Mouse (Mus musculus) forebrain, postnatal 0 days (tissue): ENCODE data around the gene Shoc2. TPM values are rescaled to one million over a fixed set of nuclear protein-coding genes. Genes with fewer than 3 reads are reported as not detected.
"Not testable (repeated sequence)": the region's sequence is repeated elsewhere in the genome, so short reads cannot be mapped to it uniquely, and the experiment has no call there.

Experiments used
- ATAC-seq: fragments of 200-750 bp; cut with Nextera tagmentation; 2 replicates; pipeline ENCODE4 v1.8.0; 2017; ENCODE audit warnings: mild to moderate bottlenecking, moderate library complexity
- DNase-seq: peaks from one replicate; pipeline ENCODE4 v3.0.0-alpha.2; 2015
- H3K27ac ChIP-seq: fragments of 300-500 bp; sonication (generic); 2 replicates; pipeline ENCODE4 v1.5.1; 2014; ENCODE audit warnings: low read depth, mild to moderate bottlenecking, antibody characterized with exemption, low read length, moderate library complexity, mixed read lengths
- H3K27me3 ChIP-seq: fragments of 300-500 bp; sonication (generic); 2 replicates; pipeline ENCODE4 v1.6.1; 2014; ENCODE audit warnings: mild to moderate bottlenecking, low read length, mixed read lengths; ENCODE audit not compliant: insufficient read depth
- H3K36me3 ChIP-seq: fragments of 300-500 bp; sonication (generic); 2 replicates; pipeline ENCODE4 v1.6.1; 2014; ENCODE audit warnings: mild to moderate bottlenecking, moderate library complexity; ENCODE audit not compliant: insufficient read depth
- H3K4me1 ChIP-seq: fragments of 300-500 bp; sonication (generic); 2 replicates; pipeline ENCODE4 v1.6.1; 2014; ENCODE audit warnings: antibody characterized with exemption; ENCODE audit not compliant: insufficient read depth
- H3K4me2 ChIP-seq: fragments of 300-500 bp; sonication (generic); 2 replicates; pipeline ENCODE4 v1.6.1; 2014; ENCODE audit warnings: low read depth, mild to moderate bottlenecking, moderate library complexity
- H3K4me3 ChIP-seq: fragments of 300-500 bp; sonication (generic); 2 replicates; pipeline ENCODE4 v1.5.1; 2014; ENCODE audit warnings: low read depth, low read length, mixed read lengths
- H3K9ac ChIP-seq: fragments of 300-500 bp; sonication (generic); 2 replicates; pipeline ENCODE4 v1.6.1; 2014; ENCODE audit warnings: mild to moderate bottlenecking
- H3K9me3 ChIP-seq: fragments of 300-500 bp; sonication (generic); 2 replicates; pipeline ENCODE4 v1.6.1; 2016; ENCODE audit warnings: low read length
- CTCF ChIP-seq: sonication (generic); IDR thresholded peaks from 2 replicates; pipeline ENCODE4 v1.5.1; 2016; ENCODE audit warnings: antibody characterized with exemption, control low read depth, low read depth
- WGBS: fragments of 180-500 bp; shearing (Covaris S2); extraction: QIAGEN DNeasy Blood & Tissue Kit; methylation state at CpG from one replicate; pipeline ENCODE4 v1.1.7; 2014; 5-methylcytosine and 5-hydroxymethylcytosine counted together
- polyA plus RNA-seq: library from polyadenylated mRNA; unstranded; fragments of >200 nt; fragmentation: Nextera tagmentation; extraction: Ambion mirVana; gene quantifications from 2 replicates; pipeline ENCODE4 v1.2.1, GENCODE M21; 2015
- total RNA-seq: library from RNA; depleted of rRNA; stranded (reverse); fragments of >200 nt; gene quantifications from 2 replicates; pipeline ENCODE4 v1.2.3, GENCODE M21; 2014

The Shoc2 gene
- total and polyA plus RNA-seq, 2 experiments from 2014 or later = 49.6 to 83.3 TPM

GRCm38 (mm10) chr19:53901931-53902738 lies 42.0 kb upstream of the Shoc2 start:
- DNase-seq = no peak
- WGBS = 59% methylated on average over 15 of the region's 15 CpGs
- no peaks in the 10 kb centered on the region for H3K27me3 ChIP-seq

DNA sequence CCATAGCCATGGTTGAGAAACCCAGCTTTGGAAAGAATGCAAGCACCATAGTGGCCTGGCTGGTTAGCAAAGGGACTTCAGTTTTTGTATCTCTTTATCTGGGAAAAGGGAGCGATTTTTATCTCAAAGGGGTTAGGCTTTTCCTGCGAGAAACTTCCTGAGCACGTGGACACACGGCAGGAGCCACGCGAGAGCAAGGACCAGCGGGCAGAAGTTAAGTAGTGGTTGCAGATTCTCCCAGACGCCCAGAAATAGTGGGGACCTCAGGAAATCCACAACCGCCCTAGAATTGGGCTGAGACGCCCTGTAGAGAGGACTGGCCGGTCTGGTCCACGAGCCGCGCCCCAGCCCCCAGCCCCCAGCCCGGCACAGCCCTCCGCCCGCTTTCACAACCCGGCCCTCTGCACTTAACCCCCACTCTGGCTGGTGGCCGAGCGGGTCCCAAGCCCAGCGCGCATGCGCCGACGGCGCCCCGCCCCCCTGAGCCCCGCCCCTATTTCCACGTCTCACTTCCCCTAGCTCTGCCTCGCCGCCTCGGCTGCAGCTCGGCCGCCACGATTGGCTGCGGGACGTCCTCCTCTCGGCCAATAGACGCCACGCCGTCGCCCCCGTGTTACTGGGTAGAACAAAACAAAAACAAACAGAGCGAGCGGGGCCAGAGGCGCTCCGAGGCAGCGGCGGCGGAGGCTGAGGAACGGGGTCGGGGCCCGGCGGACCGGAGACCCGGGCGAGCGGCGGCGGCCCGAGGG lies 41.2 kb upstream of the Shoc2 start:
- H3K4me1 ChIP-seq = peaks cover 15% of the 10 kb centered on the region
- no peaks in the 10 kb centered on the region for H3K27me3 ChIP-seq
- H3K4me3 ChIP-seq = peak overlapping the region; percentile 94
- peak overlapping the region; percentile 91 for H3K27ac ChIP-seq
- peak overlapping the region; percentile 81 for H3K4me2 ChIP-seq
- H3K9me3 ChIP-seq = no peaks in the 10 kb centered on the region
- ATAC-seq (peak; percentile 98), DNase-seq (peak; percentile 99)
- no peak for TF ChIP-seq CTCF
- no peaks in the 10 kb centered on the region for H3K36me3 ChIP-seq
- H3K9ac ChIP-seq = peak overlapping the region; percentile 84
- WGBS = 1% methylated on average over 59 of the region's 61 CpGs

More at GRCm38 (mm10) chr19:53901931-53902738, 42.0 kb upstream of the Shoc2 start:
- peak overlapping the region; percentile 91 for H3K27ac ChIP-seq
- no peaks in the 10 kb centered on the region for H3K9me3 ChIP-seq
- H3K36me3 ChIP-seq = no peaks in the 10 kb centered on the region
- H3K9ac ChIP-seq = peak overlapping the region; percentile 84
- H3K4me3 ChIP-seq = peak overlapping the region; percentile 94
- H3K4me1 ChIP-seq = peaks cover 15% of the 10 kb centered on the region
- no peak for TF ChIP-seq CTCF
- ATAC-seq = no peak
- peak overlapping the region; percentile 81 for H3K4me2 ChIP-seq

DNA sequence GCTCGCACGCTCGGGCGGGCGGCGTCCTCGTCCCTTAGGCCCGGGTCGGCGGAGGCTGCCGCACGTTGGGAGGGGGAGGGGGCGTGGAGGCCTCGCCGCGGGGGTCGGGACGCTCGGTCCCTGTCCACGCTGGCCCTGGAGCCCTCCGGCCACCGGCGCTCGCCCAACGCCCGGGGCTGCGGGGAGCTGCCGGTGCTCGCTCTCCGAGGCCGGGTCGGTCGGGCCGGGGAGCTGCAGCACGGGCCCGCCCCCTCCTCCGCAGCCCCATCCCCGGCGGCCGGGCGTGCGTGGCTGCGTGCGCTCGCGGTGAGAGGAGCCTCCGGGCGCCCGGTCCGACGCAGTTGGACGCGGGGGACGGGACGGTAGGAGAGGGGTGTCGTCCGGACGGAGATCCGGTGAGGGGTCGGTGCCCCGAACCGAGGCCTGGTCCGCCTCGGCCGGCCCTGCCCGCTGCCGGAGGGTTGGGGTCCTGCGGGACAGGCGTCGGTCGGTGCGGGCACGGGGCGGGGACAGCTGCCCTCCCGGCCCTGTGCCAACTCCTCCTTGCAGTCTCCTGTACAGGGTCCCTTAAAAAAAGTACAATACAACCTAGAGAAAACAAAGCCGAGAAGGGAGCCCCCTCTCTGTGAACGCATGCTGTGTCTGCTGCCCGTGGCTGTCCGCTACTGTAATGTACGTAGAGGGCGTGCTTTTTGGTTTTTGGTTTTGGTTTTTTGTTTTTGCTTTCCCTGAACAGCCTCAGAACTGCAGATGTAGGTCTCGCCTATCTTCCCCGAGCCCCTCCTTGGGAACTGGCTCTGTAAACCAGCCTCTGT lies 40.4 kb upstream of the Shoc2 start:
- Histone ChIP-seq H3K27me3 (no peaks in the 10 kb centered on the region), H3K4me3 (peak overlapping the region; percentile 94), H3K4me1 (peaks cover 15% of the 10 kb centered on the region), H3K9ac (peak overlapping the region; percentile 84), H3K27ac (peak overlapping the region; percentile 91), H3K4me2 (peak overlapping the region; percentile 81), H3K36me3 (no peaks in the 10 kb centered on the region), H3K9me3 (no peaks in the 10 kb centered on the region)
- WGBS = under 1% methylated on average over 76 of the region's 83 CpGs
- DNase-seq (peak; percentile 76), ATAC-seq (peak; percentile 72)
- TF ChIP-seq CTCF = peak; percentile 66

GRCm38 (mm10) chr19:53904833-53905480 lies 39.1 kb upstream of the Shoc2 start:
- peak overlapping the region; percentile 84; the same call in 1 of the 2 replicates for H3K9ac ChIP-seq
- no peak overlapping the region for H3K27ac ChIP-seq
- H3K4me3 ChIP-seq = peak overlapping the region; percentile 94
- H3K27me3 ChIP-seq = no peaks in the 10 kb centered on the region
- no peaks in the 10 kb centered on the region for H3K9me3 ChIP-seq
- peaks cover 6% of the 10 kb centered on the region; the same call in 1 of the 2 replicates for H3K36me3 ChIP-seq
- TF ChIP-seq CTCF = no peak
- ATAC-seq (no peak), DNase-seq (no peak)
- 41% methylated on average over 7 of the region's 7 CpGs for WGBS
- H3K4me1 ChIP-seq = peaks cover 15% of the 10 kb centered on the region
- H3K4me2 ChIP-seq = peak overlapping the region; percentile 81

DNA sequence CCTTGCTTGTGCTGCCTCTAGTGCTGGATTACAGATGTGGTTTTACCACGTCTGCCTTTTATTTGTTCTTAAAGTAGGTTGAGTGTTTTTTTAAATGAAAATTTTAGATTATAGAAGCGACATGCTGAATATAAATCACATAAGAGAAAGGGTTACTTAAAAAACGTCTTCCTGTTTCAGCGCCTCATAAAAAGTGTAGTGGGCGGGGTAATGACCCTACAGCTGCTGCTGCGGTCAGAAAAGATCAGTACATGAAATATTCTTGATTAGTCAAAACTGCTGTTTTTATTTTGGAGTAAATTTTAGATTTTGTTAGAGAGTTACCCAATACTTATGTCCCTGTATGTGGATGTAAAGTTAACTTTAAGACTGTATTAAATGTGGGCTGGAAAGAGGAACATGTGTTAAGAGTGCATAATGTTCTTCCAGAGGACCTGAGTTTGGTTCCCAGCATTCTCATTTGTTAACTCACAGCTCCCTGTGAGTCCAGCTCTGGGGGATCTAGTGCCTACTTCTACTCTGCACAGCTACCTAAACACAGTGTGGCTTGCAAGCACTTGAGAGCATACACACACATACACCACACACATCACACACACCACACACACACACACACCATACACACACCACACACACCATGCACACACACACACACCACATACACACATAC lies 37.9 kb upstream of the Shoc2 start:
- WGBS = 60% methylated on average over 6 of the region's 6 CpGs
- DNase-seq (no peak), ATAC-seq (no peak)
- Histone ChIP-seq H3K4me2 (peak overlapping the region; percentile 16), H3K4me1 (peaks cover 15% of the 10 kb centered on the region), H3K4me3 (no peak overlapping the region), H3K27ac (no peak overlapping the region), H3K9me3 (no peaks in the 10 kb centered on the region), H3K27me3 (no peaks in the 10 kb centered on the region), H3K9ac (no peak overlapping the region), H3K36me3 (peaks cover 8% of the 10 kb centered on the region)
- TF ChIP-seq CTCF = no peak

GRCm38 (mm10) chr19:53906703-53907070 lies 37.4 kb upstream of the Shoc2 start:
- peaks cover 12% of the 10 kb centered on the region for H3K36me3 ChIP-seq
- not testable (repeated sequence) for ATAC-seq

More at GRCm38 (mm10) chr19:53906703-53907070, 37.4 kb upstream of the Shoc2 start:
- not testable (repeated sequence) for H3K27me3 ChIP-seq, H3K4me3 ChIP-seq, H3K9me3 ChIP-seq, H3K27ac ChIP-seq, H3K9ac ChIP-seq, H3K4me2 ChIP-seq, DNase-seq
- peaks cover 15% of the 10 kb centered on the region for H3K4me1 ChIP-seq
